Mouse (Mus musculus) layer of hippocampus, postnatal 36 days (tissue): ENCODE results near the gene Cdiptos. TPM values are rescaled to one million over a fixed set of nuclear protein-coding genes. Genes with fewer than 3 reads are reported as not detected.

ENCODE experiments used
- DNase-seq, 2 experiments: peaks; one replicate each; pipeline ENCODE4 v3.0.0; 2022
- total RNA-seq, 2 experiments: library from RNA; stranded (reverse); gene quantifications; 2 replicates each; pipeline ENCODE4 v1.2.3; 2021

Gene Cdiptos
- total RNA-seq, 2 experiments from 2014 or later: 0.35 TPM; not detected in 1

DNA sequence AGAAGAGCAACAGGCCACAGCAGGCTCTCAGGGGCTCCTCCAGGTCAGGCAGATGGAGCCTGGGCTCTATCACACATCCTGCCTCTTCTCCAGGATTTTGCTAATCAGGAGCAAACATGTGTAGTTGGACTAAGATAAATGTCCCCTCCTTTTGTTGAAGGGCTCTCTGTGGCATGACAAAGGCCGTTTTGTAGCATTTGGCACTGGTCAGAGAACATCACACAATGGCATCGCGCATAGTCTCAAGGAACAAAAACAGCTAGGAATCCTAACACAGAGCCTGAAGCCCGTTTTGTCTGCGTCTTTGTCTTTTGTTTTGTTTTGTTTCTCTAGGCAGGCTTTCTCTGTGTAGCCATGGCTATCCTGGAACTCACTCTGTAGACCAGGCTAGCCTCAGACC, 51.9 kb downstream of the Cdiptos start:
- DNase-seq: no peak

DNA sequence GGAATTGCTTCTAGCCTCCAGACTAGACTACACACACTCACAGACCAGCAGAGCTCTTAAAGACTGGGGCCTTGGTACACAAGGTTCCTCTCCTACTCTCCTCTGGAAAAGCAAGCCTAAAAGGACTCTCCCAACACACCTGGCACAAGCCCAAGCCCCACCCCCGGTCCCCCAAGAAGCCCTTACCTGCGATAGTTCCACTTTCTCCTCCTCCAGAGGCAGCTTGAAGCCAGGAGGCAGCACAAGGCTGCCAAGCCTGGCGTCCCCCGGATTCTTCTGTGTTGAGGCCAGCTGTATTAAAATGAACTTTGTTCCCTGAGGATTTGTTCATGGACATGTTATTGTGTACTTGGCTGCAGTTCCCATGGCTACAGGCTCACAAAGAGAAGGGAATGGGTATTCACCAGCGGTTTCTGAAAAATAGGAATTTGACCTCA, 53.3 kb downstream of the Cdiptos start, which contains the start of gene Tmem219:
Gene Tmem219 (minus strand): TSS at position 294 of the 437 bp plus-strand sequence.
- no peak for DNase-seq

Other genes starting within 250 kb of the Cdiptos start
- 100 to 1,000 TPM; 144 to 146 TPM for gene Mapk3, start 216.5 kb downstream of the Cdiptos start, total RNA-seq
- 1 to 10 TPM; 2.5 to 5.1 TPM for gene Gdpd3, start 209.8 kb downstream of the Cdiptos start, total RNA-seq
- 100 to 1,000 TPM; 278 to 291 TPM for gene Ypel3, start 199.1 kb downstream of the Cdiptos start, total RNA-seq
- gene Tbx6, start 194.6 kb downstream of the Cdiptos start, total RNA-seq: 1 to 10 TPM in 1 of 2 experiments, under 1 TPM in 1; 0.75 to 1.1 TPM
- 10 to 100 TPM; 54.3 to 59.5 TPM for gene Ppp4c, start 183.6 kb downstream of the Cdiptos start, total RNA-seq
- 10 to 100 TPM; 75.1 to 83.3 TPM for gene Fam57b, start 178.4 kb downstream of the Cdiptos start, total RNA-seq
- not detected for gene 4930451I11Rik, start 144.5 kb downstream of the Cdiptos start, total RNA-seq
- gene Doc2a, start 128.7 kb downstream of the Cdiptos start, total RNA-seq: 10 to 100 TPM; 16.1 to 17.7 TPM
- gene Hirip3, start 114.1 kb downstream of the Cdiptos start, total RNA-seq: 10 to 100 TPM; 29.5 to 32.0 TPM
- 10 to 100 TPM; 53.5 to 56.0 TPM for gene Ino80e, start 113.7 kb downstream of the Cdiptos start, total RNA-seq
- gene Taok2, start 91.4 kb downstream of the Cdiptos start, total RNA-seq: 100 to 1,000 TPM; 151 to 165 TPM
- gene Tmem219, start 53.2 kb downstream of the Cdiptos start, total RNA-seq: 10 to 100 TPM; 23.2 to 23.8 TPM
- gene Kctd13, start 47.2 kb downstream of the Cdiptos start, total RNA-seq: 100 to 1,000 TPM; 161 to 171 TPM
- 10 to 100 TPM; 34.1 to 35.4 TPM for gene Asphd1, start 26.5 kb downstream of the Cdiptos start, total RNA-seq
- 100 to 1,000 TPM; 427 to 447 TPM for gene Sez6l2, start 25.5 kb downstream of the Cdiptos start, total RNA-seq
- 100 to 1,000 TPM; 159 to 164 TPM for gene Cdipt, start 184 bp downstream of the Cdiptos start, total RNA-seq
- gene Mvp, start 38.5 kb upstream of the Cdiptos start, total RNA-seq: 1 to 10 TPM; 7.2 to 8.4 TPM
- gene Pagr1b, start 40.4 kb upstream of the Cdiptos start, total RNA-seq: under 1 TPM in 1 of 2 experiments, not detected in 1; 0.90 TPM
- gene Pagr1a, start 41.3 kb upstream of the Cdiptos start, total RNA-seq: 10 to 100 TPM; 10.4 to 16.2 TPM
- 10 to 100 TPM; 68.6 to 82.2 TPM for gene Gm42742, start 45.0 kb upstream of the Cdiptos start, total RNA-seq
- 100 to 1,000 TPM; 229 to 233 TPM for gene Prrt2, start 45.1 kb upstream of the Cdiptos start, total RNA-seq
- 100 to 1,000 TPM; 258 to 261 TPM for gene Maz, start 50.9 kb upstream of the Cdiptos start, total RNA-seq
- gene Kif22, start 66.4 kb upstream of the Cdiptos start, total RNA-seq: 1 to 10 TPM; 6.9 to 7.3 TPM
- not detected for gene Zg16, start 111.2 kb upstream of the Cdiptos start, total RNA-seq
- gene AI467606, start 115.3 kb upstream of the Cdiptos start, total RNA-seq: 1 to 10 TPM in 1 of 2 experiments, under 1 TPM in 1; 0.92 to 1.1 TPM
- gene Qprt, start 146.1 kb upstream of the Cdiptos start, total RNA-seq: under 1 TPM; 0.32 to 0.66 TPM
- under 1 TPM; 0.50 to 0.73 TPM for gene Spn, start 161.7 kb upstream of the Cdiptos start, total RNA-seq
- 10 to 100 TPM; 93.9 to 95.1 TPM for gene Cd2bp2, start 220.0 kb upstream of the Cdiptos start, total RNA-seq
- gene Tbc1d10b, start 232.4 kb upstream of the Cdiptos start, total RNA-seq: 100 to 1,000 TPM; 107 to 108 TPM
- gene Mylpf, start 232.8 kb upstream of the Cdiptos start, total RNA-seq: 1 to 10 TPM in 1 of 2 experiments, not detected in 1; 1.1 TPM